ENCODE assay signal across 20 mouse cellular contexts in the genomic region with DNA sequence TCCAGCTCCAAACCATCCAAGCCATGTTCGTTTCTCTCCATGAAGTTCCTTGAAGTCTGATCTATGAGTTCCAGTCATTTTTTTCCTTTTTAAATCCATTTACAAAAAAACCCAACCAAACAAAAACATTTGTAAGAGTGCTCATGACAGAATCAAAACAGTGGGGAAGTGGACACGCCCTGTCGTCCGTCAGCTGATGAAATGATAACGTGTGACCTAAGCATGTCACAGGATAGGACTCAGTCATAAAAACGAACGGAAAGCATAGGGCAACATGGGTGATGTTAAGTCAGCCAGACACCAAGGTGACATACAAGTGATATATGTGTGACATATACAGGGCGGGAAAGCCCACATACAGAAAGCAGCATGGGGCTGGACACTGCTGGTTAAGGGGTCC. TPM values are rescaled to one million over a fixed set of nuclear protein-coding genes. Genes with fewer than 3 reads are reported as not detected.
DNase-seq lines count a peak whose midpoint lies in the region; ATAC-seq lines count a peak whose summit lies in the region.
"Had no signal": no experiment of that assay in that cellular context is flagged by ENCODE, and none has a peak within 500 bp of the region (broad histone marks: within the 10 kb centered on the region; RNA-seq: fewer than 3 reads in every experiment).

No protein-coding gene starts in this region.

- ATAC-seq in megakaryocyte, adult 5-6 weeks (ENCODE audit: poor library complexity, severe bottlenecking) = peak; percentile 56
- ATAC-seq: forebrain, embryonic 14.5 days; forebrain, embryonic 16.5 days had no signal

- DNase-seq in lung, postnatal 36 days = peak; percentile 56
- DNase-seq in lung, postnatal 10 days = no peak
- DNase-seq in kidney, adult 11 months = no peak
- DNase-seq in urinary bladder, postnatal 10 days (ENCODE audit: low spot score) = no peak
- DNase-seq: adrenal gland, adult 2 months; adrenal gland, postnatal 10 days; adrenal gland, postnatal 25 days; B cell, adult 2 months; cerebellum, adult 11 months; cerebellum, adult 18-20 months; cerebellum, adult 8-10 months; cerebellum, adult 9-11 months; cerebellum, postnatal 14 days; cerebellum, postnatal 36 days; embryo, embryonic 11 days had no signal

RNA-seq across cellular contexts. Expression of a gene that starts 25.9 kb away (rescaled TPM):
- 3.5 and 3.7 TPM in 2 replicates for total RNA-seq in megakaryocyte, adult 5-6 weeks (2015)
- total RNA-seq in megakaryocyte, adult 5-6 weeks (2017) = 9.7 and 12.6 TPM in 2 replicates
- total RNA-seq: common myeloid progenitor, adult 5-6 weeks; MEL had no signal

RNA-seq across cellular contexts. Expression of a gene that starts 54.9 kb away (rescaled TPM):
- 1.0 and 1.2 TPM in 2 replicates for total RNA-seq in megakaryocyte, adult 5-6 weeks (2015)
- total RNA-seq in megakaryocyte, adult 5-6 weeks (2017) = 0.98 and 1.8 TPM in 2 replicates
- total RNA-seq: common myeloid progenitor, adult 5-6 weeks; MEL had no signal
